Mouse (Mus musculus): Measurements from ENCODE around the gene Clasp1. TPM values are rescaled to one million over a fixed set of nuclear protein-coding genes. Genes with fewer than 3 reads are reported as not detected.

The Clasp1 gene
- total and polyA plus RNA-seq, 3 experiments, result 32.0 to 53.2 (median 42.2) TPM

GRCm38 (mm10) chr1:118444420-118444819 is 55.6 kb downstream of the Clasp1 start:
- peaks cover 6% of the 10 kb centered on the region for H3K9me3 ChIP-seq (replicated peaks; ENCODE audit: low read length)
- in situ Hi-C loops (cut with MboI; ENCODE audit: low pct_ligation_motif_present, low pct_unique_long_range_greater_than_20kb, low sequenced_read_pairs), result no loop called here
- peaks cover 14 to 63% of the 10 kb centered on the region in 2 experiments for H3K36me3 ChIP-seq (replicated peaks in 1 of 2; ENCODE audit: control insufficient read depth in 1 of 2, insufficient read depth in 1 of 2, low read length in 1 of 2)
- no peak overlapping the region for H3K4me3 ChIP-seq (replicated peaks in 1 of 3; ENCODE audit: low read depth in 2 of 3, low read length in 2 of 3, poor library complexity in 1 of 3)
- H3K79me2 ChIP-seq (replicated peaks; ENCODE audit: control insufficient read depth, extremely low read depth, insufficient read depth, poor library complexity, severe bottlenecking), result peaks cover 51% of the 10 kb centered on the region
- H3K4me2 ChIP-seq (ENCODE audit: insufficient read depth, low read depth, poor library complexity, severe bottlenecking), result no peak overlapping the region
- dilution Hi-C loops (cut with MboI; ENCODE audit: extremely low pct_ligation_motif_present, extremely low pct_unique_long_range_greater_than_20kb, low sequenced_read_pairs), result no loop called here
- TF ChIP-seq RAD21 (IDR thresholded peaks at IDR 0.05; ENCODE audit: low read depth, low read length) (no peak), CTCF (conservative IDR thresholded peaks at IDR 0.05 in 1 of 2, IDR thresholded peaks at IDR 0.05 in 1 of 2; ENCODE audit: low read depth in 2 of 2, low read length in 2 of 2) (no peak), ZMIZ1 (IDR thresholded peaks at IDR 0.05; ENCODE audit: low read depth, low read length) (no peak)
- H3K4me1 ChIP-seq (ENCODE audit: control insufficient read depth in 1 of 2, insufficient read depth in 2 of 2), result peaks cover 25 to 78% of the 10 kb centered on the region in 2 experiments
- no peaks in the 10 kb centered on the region for H3K27me3 ChIP-seq (replicated peaks)
- no peak for DNase-seq (ENCODE audit: extremely low read depth)
- H3K27ac ChIP-seq (ENCODE audit: insufficient read depth, low read depth), result no peak overlapping the region
- H3K9ac ChIP-seq (ENCODE audit: insufficient read depth, low read depth), result no peak overlapping the region

GRCm38 (mm10) chr1:118444988-118445387 is 56.1 kb downstream of the Clasp1 start:
- H3K4me3 ChIP-seq (replicated peaks in 1 of 3; ENCODE audit: low read depth in 2 of 3, low read length in 2 of 3, poor library complexity in 1 of 3), result no peak overlapping the region
- in situ Hi-C loops (cut with MboI; ENCODE audit: low pct_ligation_motif_present, low pct_unique_long_range_greater_than_20kb, low sequenced_read_pairs) (no loop called here), dilution Hi-C loops (cut with MboI; ENCODE audit: extremely low pct_ligation_motif_present, extremely low pct_unique_long_range_greater_than_20kb, low sequenced_read_pairs) (no loop called here)
- DNase-seq (ENCODE audit: extremely low read depth), result no peak
- no peak overlapping the region for H3K9ac ChIP-seq (ENCODE audit: insufficient read depth, low read depth)
- peaks cover 25 to 79% of the 10 kb centered on the region in 2 experiments for H3K4me1 ChIP-seq (ENCODE audit: control insufficient read depth in 1 of 2, insufficient read depth in 2 of 2)
- H3K4me2 ChIP-seq (ENCODE audit: insufficient read depth, low read depth, poor library complexity, severe bottlenecking), result no peak overlapping the region
- H3K9me3 ChIP-seq (replicated peaks; ENCODE audit: low read length), result peaks cover 6% of the 10 kb centered on the region
- H3K79me2 ChIP-seq (replicated peaks; ENCODE audit: control insufficient read depth, extremely low read depth, insufficient read depth, poor library complexity, severe bottlenecking), result peaks cover 52% of the 10 kb centered on the region
- peaks cover 9 to 62% of the 10 kb centered on the region in 2 experiments for H3K36me3 ChIP-seq (replicated peaks in 1 of 2; ENCODE audit: control insufficient read depth in 1 of 2, insufficient read depth in 1 of 2, low read length in 1 of 2)
- TF ChIP-seq MEF2A (IDR thresholded peaks at IDR 0.05; ENCODE audit: borderline replicate concordance, low read depth, low read length) (no peak), TCF12 (IDR thresholded peaks at IDR 0.05; ENCODE audit: low read depth, low read length) (no peak), POLR2A (IDR thresholded peaks at IDR 0.05; ENCODE audit: low read depth, low read length) (no peak), GABPA (IDR thresholded peaks at IDR 0.05; ENCODE audit: insufficient replicate concordance, low read depth, low read length) (no peak), TBP (conservative IDR thresholded peaks at IDR 0.05; ENCODE audit: low read depth, low read length) (no peak), JUN (IDR thresholded peaks at IDR 0.05; ENCODE audit: insufficient read depth, low read depth, low read length) (no peak), ZKSCAN1 (IDR thresholded peaks at IDR 0.05; ENCODE audit: borderline replicate concordance, low read depth, low read length) (no peak), UBTF (IDR thresholded peaks at IDR 0.05; ENCODE audit: low read depth, low read length) (no peak), EP300 (IDR thresholded peaks at IDR 0.05; ENCODE audit: low read length) (no peak), MXI1 (IDR thresholded peaks at IDR 0.05; ENCODE audit: low read depth, low read length) (no peak), NRF1 (IDR thresholded peaks at IDR 0.05; ENCODE audit: low read depth, low read length) (no peak), SMC3 (IDR thresholded peaks at IDR 0.05; ENCODE audit: low read depth, low read length) (no peak), CHD2 (IDR thresholded peaks at IDR 0.05; ENCODE audit: low read length) (no peak), ZC3H11A (IDR thresholded peaks at IDR 0.05; ENCODE audit: low read depth, low read length) (no peak), NELFE (IDR thresholded peaks at IDR 0.05; ENCODE audit: low read depth, low read length) (no peak), USF1 (IDR thresholded peaks at IDR 0.05; ENCODE audit: low read depth, low read length) (no peak), SIN3A (IDR thresholded peaks at IDR 0.05; ENCODE audit: low read length) (no peak), MAX (IDR thresholded peaks at IDR 0.05; ENCODE audit: low read length) (no peak)
- no peaks in the 10 kb centered on the region for H3K27me3 ChIP-seq (replicated peaks)
- H3K27ac ChIP-seq (ENCODE audit: insufficient read depth, low read depth), result no peak overlapping the region
